In the genomic region with DNA sequence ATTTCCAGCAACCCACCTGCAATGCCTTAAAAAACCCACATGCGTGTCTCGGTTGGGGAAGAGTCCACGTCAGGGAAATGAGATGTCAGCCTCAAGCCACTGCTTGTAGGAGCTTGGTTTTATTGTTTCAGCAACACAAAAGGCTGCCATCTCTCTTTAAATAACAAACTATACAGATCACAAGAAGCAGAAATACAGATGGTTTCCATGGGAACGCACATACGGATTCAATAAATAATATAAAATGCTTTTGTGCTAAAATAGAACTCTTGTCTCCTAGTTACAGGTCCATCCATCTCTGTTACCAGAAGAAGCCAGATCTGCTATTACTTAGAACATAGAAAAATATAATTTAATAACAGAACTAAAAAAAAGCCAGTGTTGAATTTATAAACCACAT, we compare ENCODE assay signal across 24 mouse cellular contexts. TPM values are rescaled to one million over a fixed set of nuclear protein-coding genes. Genes with fewer than 3 reads are reported as not detected.
A peak's percentile ranks its signal among the peaks of the same experiment; 100 is the strongest.
DNase-seq lines count a peak whose midpoint lies in the region; ATAC-seq and TF ChIP-seq lines count a peak whose summit lies in the region.
"Had no signal": no experiment of that assay in that cellular context is flagged by ENCODE, and none has a peak within 500 bp of the region (broad histone marks: within the 10 kb centered on the region; RNA-seq: fewer than 3 reads in every experiment).

No protein-coding gene starts in this region.

- H3K4me2 ChIP-seq in embryonic facial prominence, embryonic 14.5 days (ENCODE audit: low read depth, low read length), result no peak overlapping the region
- H3K4me2 ChIP-seq in hindbrain, embryonic 15.5 days, result no peak overlapping the region
- no peak overlapping the region for H3K4me2 ChIP-seq in midbrain, postnatal 0 days (ENCODE audit: low read depth, low read length, poor library complexity, severe bottlenecking)
- H3K4me2 ChIP-seq: heart, embryonic 11.5 days; limb, embryonic 13.5 days; lung, embryonic 15.5 days; midbrain, embryonic 12.5 days had no signal

- no peak overlapping the region for H3K27ac ChIP-seq in embryonic facial prominence, embryonic 14.5 days (replicated peaks; ENCODE audit: low read depth, low read length)
- no peak overlapping the region for H3K27ac ChIP-seq in embryonic facial prominence, embryonic 10.5 days (replicated peaks)
- peak overlapping the region; percentile 81 for H3K27ac ChIP-seq in left cerebral cortex, adult 2 months
- peak overlapping the region; percentile 61 for H3K27ac ChIP-seq in hindbrain, embryonic 15.5 days (replicated peaks)
- H3K27ac ChIP-seq in midbrain, postnatal 0 days (ENCODE audit: low read depth, low read length), result peak overlapping the region; percentile 63
- H3K27ac ChIP-seq: gastrocnemius, adult 2 months; limb, embryonic 13.5 days; liver, embryonic 14.5 days; lung, embryonic 15.5 days; macrophage; midbrain, embryonic 12.5 days had no signal

- H3K9me3 ChIP-seq in embryonic facial prominence, embryonic 14.5 days (ENCODE audit: control insufficient read depth, low read length), result no peaks in the 10 kb centered on the region
- no peaks in the 10 kb centered on the region for H3K9me3 ChIP-seq in embryonic facial prominence, embryonic 10.5 days
- no peaks in the 10 kb centered on the region for H3K9me3 ChIP-seq in hindbrain, embryonic 15.5 days
- no peaks in the 10 kb centered on the region for H3K9me3 ChIP-seq in midbrain, postnatal 0 days (ENCODE audit: low read length)
- H3K9me3 ChIP-seq: limb, embryonic 13.5 days; lung, embryonic 15.5 days; midbrain, embryonic 12.5 days had no signal

- WGBS in embryonic facial prominence, embryonic 14.5 days, result 71% methylated on average over 5 of the region's 5 CpGs
- 86% methylated on average over 5 of the region's 5 CpGs for WGBS in embryonic facial prominence, embryonic 10.5 days
- 43% methylated on average over 5 of the region's 5 CpGs for WGBS in hindbrain, embryonic 15.5 days
- 43% methylated on average over 5 of the region's 5 CpGs for WGBS in midbrain, postnatal 0 days

- intact Hi-C loops in left cerebral cortex, adult 2 months (cut with DNase I), result no loop called here

- no peak overlapping the region for H3K4me3 ChIP-seq in embryonic facial prominence, embryonic 14.5 days (ENCODE audit: low read depth, low read length)
- no peak overlapping the region for H3K4me3 ChIP-seq in embryonic facial prominence, embryonic 10.5 days
- H3K4me3 ChIP-seq in left cerebral cortex, adult 2 months, result no peak overlapping the region
- H3K4me3 ChIP-seq in hindbrain, embryonic 15.5 days, result no peak overlapping the region
- no peak overlapping the region for H3K4me3 ChIP-seq in midbrain, postnatal 0 days (ENCODE audit: low read depth, low read length)
- H3K4me3 ChIP-seq: gastrocnemius, adult 2 months; limb, embryonic 13.5 days; lung, embryonic 15.5 days; midbrain, embryonic 12.5 days had no signal

- TF ChIP-seq CTCF in left cerebral cortex, adult 2 months (IDR thresholded peaks at IDR 0.05), result no peak
- TF ChIP-seq CTCF in midbrain, postnatal 0 days (IDR thresholded peaks at IDR 0.05), result no peak

- H3K4me1 ChIP-seq in embryonic facial prominence, embryonic 14.5 days (ENCODE audit: control insufficient read depth, insufficient read depth, low read length), result no peaks in the 10 kb centered on the region
- H3K4me1 ChIP-seq in embryonic facial prominence, embryonic 10.5 days, result peaks cover 28% of the 10 kb centered on the region
- H3K4me1 ChIP-seq in hindbrain, embryonic 15.5 days (replicated peaks), result peaks cover 6% of the 10 kb centered on the region; the same call in 1 of the 2 replicates
- no peaks in the 10 kb centered on the region for H3K4me1 ChIP-seq in midbrain, postnatal 0 days (ENCODE audit: insufficient read depth, low read length)
- H3K4me1 ChIP-seq: lung, embryonic 15.5 days had no signal

- H3K9ac ChIP-seq in embryonic facial prominence, embryonic 14.5 days (ENCODE audit: low read depth, low read length), result no peak overlapping the region
- no peak overlapping the region for H3K9ac ChIP-seq in hindbrain, embryonic 15.5 days
- no peak overlapping the region for H3K9ac ChIP-seq in midbrain, postnatal 0 days (replicated peaks; ENCODE audit: low read length, poor library complexity, severe bottlenecking)
- H3K9ac ChIP-seq: limb, embryonic 13.5 days; liver, embryonic 14.5 days; lung, embryonic 15.5 days; midbrain, embryonic 12.5 days had no signal

- DNase-seq in embryonic facial prominence, embryonic 14.5 days (ENCODE audit: low spot score), result peak; percentile 43
- DNase-seq in embryonic facial prominence, embryonic 10.5 days (ENCODE audit: low spot score), result no peak
- no peak for DNase-seq in left cerebral cortex, adult 2 months (ENCODE audit: extremely low spot score in 1 of 2, low spot score in 2 of 2)
- no peak for DNase-seq in left cerebral cortex, adult 11 months (ENCODE audit: low spot score)
- DNase-seq in midbrain, postnatal 0 days (ENCODE audit: low spot score), result peak; percentile 31
- no peak for DNase-seq in right cerebral cortex, postnatal 10 days (ENCODE audit: low spot score in 2 of 2)
- DNase-seq in embryo, embryonic 11 days, result no peak
- DNase-seq: adrenal gland, postnatal 10 days; cerebellum, adult 11-12 months; cerebellum, postnatal 14 days; gastrocnemius, adult 2 months; heart, postnatal 10 days; kidney, adult 2 months; kidney, postnatal 14 days; right cerebral cortex, adult 18-20 months; spleen, adult 18-20 months had no signal

- no peaks in the 10 kb centered on the region for H3K27me3 ChIP-seq in embryonic facial prominence, embryonic 14.5 days (replicated peaks; ENCODE audit: control insufficient read depth, insufficient read depth, low read length)
- H3K27me3 ChIP-seq in embryonic facial prominence, embryonic 10.5 days (replicated peaks; ENCODE audit: low read depth, poor library complexity, severe bottlenecking), result no peaks in the 10 kb centered on the region
- no peaks in the 10 kb centered on the region for H3K27me3 ChIP-seq in hindbrain, embryonic 15.5 days
- no peaks in the 10 kb centered on the region for H3K27me3 ChIP-seq in midbrain, postnatal 0 days (ENCODE audit: insufficient read depth, low read length)
- H3K27me3 ChIP-seq: limb, embryonic 13.5 days; lung, embryonic 15.5 days; midbrain, embryonic 12.5 days; Patski had no signal

- no peak for ATAC-seq in embryonic facial prominence, embryonic 14.5 days (ENCODE audit: low read depth)
- no peak for ATAC-seq in hindbrain, embryonic 15.5 days (ENCODE audit: low FRiP score, low read depth)
- ATAC-seq in midbrain, postnatal 0 days (ENCODE audit: low FRiP score), result no peak
- ATAC-seq: Patski had no signal

- H3K36me3 ChIP-seq in embryonic facial prominence, embryonic 14.5 days (ENCODE audit: control insufficient read depth, insufficient read depth, low read length), result 0 out of 2 replicates have a peak, but pooled peaks cover 11% of the 10 kb centered on the region
- peaks cover 2% of the 10 kb centered on the region; the same call in 1 of the 2 replicates for H3K36me3 ChIP-seq in embryonic facial prominence, embryonic 10.5 days (replicated peaks)
- H3K36me3 ChIP-seq in hindbrain, embryonic 15.5 days, result no peaks in the 10 kb centered on the region; the same call in 1 of the 2 replicates
- peaks cover 9% of the 10 kb centered on the region; the same call in 1 of the 2 replicates for H3K36me3 ChIP-seq in midbrain, postnatal 0 days (ENCODE audit: insufficient read depth, low read length)
- H3K36me3 ChIP-seq: lung, embryonic 15.5 days; midbrain, embryonic 12.5 days had no signal

RNA-seq across cellular contexts. Expression of gene Myo18b, which starts 14.2 kb away (rescaled TPM):
- 6.7 and 9.4 TPM in 2 replicates for polyA plus RNA-seq in embryonic facial prominence, embryonic 14.5 days (2014; fragmentation: Nextera tagmentation; extraction: Ambion mirVana)
- 0.19 TPM in 2 replicates for polyA plus RNA-seq in embryonic facial prominence, embryonic 10.5 days (2016; fragmentation: Nextera tagmentation; extraction: Ambion mirVana)
- total RNA-seq in left cerebral cortex, adult 2 months (2021), result 1 to 10 TPM in 1 of 2 experiments, under 1 TPM in 1; 1.00 to 1.4 TPM
- polyA plus RNA-seq in hindbrain, embryonic 15.5 days (2015; fragmentation: Nextera tagmentation; extraction: Ambion mirVana), result 1.0 and 1.5 TPM in 2 replicates
- total RNA-seq in midbrain, postnatal 0 days (2014; rRNA removed), result 1.1 and 1.9 TPM in 2 replicates
- polyA plus RNA-seq in midbrain, postnatal 0 days (2015; fragmentation: Nextera tagmentation; extraction: Ambion mirVana), result 1.3 and 1.7 TPM in 2 replicates
- polyA plus RNA-seq: Patski had no signal

Comparison
In these comparisons a context has a peak if more than half of its experiments do, and no peak if none do; other contexts are left out.
1. DNase-seq: peak in embryonic facial prominence, embryonic 14.5 days (single experiment) and midbrain, postnatal 0 days (single experiment); none in embryonic facial prominence, embryonic 10.5 days (single experiment), left cerebral cortex, adult 2 months (0 of 2), left cerebral cortex, adult 11 months (single experiment), right cerebral cortex, postnatal 10 days (0 of 2) and embryo, embryonic 11 days (single experiment).
2. H3K27ac ChIP-seq: peak in left cerebral cortex, adult 2 months (single experiment), hindbrain, embryonic 15.5 days (single experiment) and midbrain, postnatal 0 days (single experiment); none in embryonic facial prominence, embryonic 14.5 days (single experiment) and embryonic facial prominence, embryonic 10.5 days (single experiment).